Mouse (Mus musculus): ENCODE measurements around the gene Eif4a3. TPM values are rescaled to one million over a fixed set of nuclear protein-coding genes. Genes with fewer than 3 reads are reported as not detected.
A peak's percentile ranks its signal among the peaks of the same experiment; 100 is the strongest.

The Eif4a3 gene
- total and polyA plus RNA-seq, 2 experiments from 2014 or later, result 157 to 212 TPM

DNA sequence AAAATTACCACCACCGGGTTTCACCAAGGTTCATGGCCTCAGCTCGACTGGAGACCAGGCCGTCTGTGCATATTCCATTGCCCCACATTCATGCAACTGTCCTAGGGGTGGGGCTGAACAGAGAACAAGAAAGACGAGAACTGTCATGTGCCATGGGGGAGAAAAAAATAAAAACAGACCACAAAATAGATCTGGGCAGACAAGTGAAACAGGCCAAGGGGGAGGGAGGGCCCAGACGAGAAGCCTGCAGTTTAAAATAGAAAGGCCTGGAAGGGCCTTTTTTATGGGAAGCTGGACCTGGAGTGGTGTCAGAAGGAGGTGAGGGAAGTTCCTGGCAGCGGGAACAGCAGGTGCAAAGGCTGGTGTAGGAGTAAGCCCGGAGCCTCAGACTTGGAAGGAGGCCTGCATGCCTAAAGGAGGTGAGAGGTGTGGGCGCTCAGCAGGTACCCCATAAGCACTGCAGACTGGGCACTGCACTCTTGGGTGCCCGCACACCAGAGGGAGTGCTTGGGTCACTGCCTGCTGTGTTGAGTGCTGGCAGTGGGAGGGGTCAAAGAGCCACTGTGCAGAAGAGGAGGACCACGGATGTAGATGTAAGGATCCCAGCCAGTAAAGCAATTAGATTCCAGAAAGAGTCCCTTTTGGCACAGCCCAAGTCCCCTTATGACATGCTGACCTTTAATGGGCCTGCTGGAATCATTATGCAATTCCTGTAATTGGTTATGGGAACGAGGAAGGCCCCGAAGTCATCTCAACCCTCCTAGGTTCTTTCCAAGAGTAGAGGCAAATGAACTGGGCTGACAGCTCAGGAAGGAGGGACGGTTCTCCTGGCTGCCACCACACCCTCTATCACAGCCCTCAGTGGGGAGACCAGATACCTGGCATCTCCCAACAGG is 7.1 kb upstream of the Eif4a3 start:
- no peak overlapping the region for H3K9ac ChIP-seq (replicated peaks; ENCODE audit: low read depth, low read length)
- H3K4me1 ChIP-seq (ENCODE audit: control insufficient read depth, insufficient read depth), result peaks cover 16% of the 10 kb centered on the region; the same call in 1 of the 2 replicates
- TF ChIP-seq CTCF (IDR thresholded peaks at IDR 0.05; ENCODE audit: low read depth), result no peak
- no peak for TF ChIP-seq EP300 (IDR thresholded peaks at IDR 0.05; ENCODE audit: low read depth)
- no peaks in the 10 kb centered on the region for H3K27me3 ChIP-seq (ENCODE audit: control insufficient read depth, insufficient read depth, low read length)
- no peak overlapping the region for H3K4me2 ChIP-seq (ENCODE audit: low read depth, low read length)
- no peak overlapping the region for H3K4me3 ChIP-seq (ENCODE audit: low read depth, low read length)
- ATAC-seq (ENCODE audit: insufficient read depth, low read depth), result peak; percentile 22
- DNase-seq (ENCODE audit: low spot score), result peak; percentile 21
- 38% methylated on average over 13 of the region's 13 CpGs for WGBS
- no peaks in the 10 kb centered on the region for H3K36me3 ChIP-seq (replicated peaks; ENCODE audit: control insufficient read depth, insufficient read depth, low read length)
- H3K27ac ChIP-seq (ENCODE audit: low read depth), result peak overlapping the region; percentile 76
- H3K9me3 ChIP-seq (replicated peaks; ENCODE audit: control insufficient read depth, low read length), result no peaks in the 10 kb centered on the region

- H3K27ac ChIP-seq (ENCODE audit: low read depth), result no peak overlapping the region
- H3K4me1 ChIP-seq (ENCODE audit: control insufficient read depth, insufficient read depth), result peaks cover 22% of the 10 kb centered on the region
- H3K36me3 ChIP-seq (replicated peaks; ENCODE audit: control insufficient read depth, insufficient read depth, low read length), result no peaks in the 10 kb centered on the region
- no peaks in the 10 kb centered on the region for H3K9me3 ChIP-seq (replicated peaks; ENCODE audit: control insufficient read depth, low read length)
- peak; percentile 37; the same call in 1 of the 2 replicates for ATAC-seq (ENCODE audit: insufficient read depth, low read depth)
- 44% methylated on average over 16 of the region's 16 CpGs for WGBS
- DNase-seq (ENCODE audit: low spot score), result peak; percentile 55
- no peak overlapping the region for H3K9ac ChIP-seq (replicated peaks; ENCODE audit: low read depth, low read length)
- no peaks in the 10 kb centered on the region for H3K27me3 ChIP-seq (ENCODE audit: control insufficient read depth, insufficient read depth, low read length)
- TF ChIP-seq CTCF (IDR thresholded peaks at IDR 0.05; ENCODE audit: low read depth), result peak; percentile 70
- no peak for TF ChIP-seq EP300 (IDR thresholded peaks at IDR 0.05; ENCODE audit: low read depth)
- no peak overlapping the region for H3K4me3 ChIP-seq (ENCODE audit: low read depth, low read length)
- H3K4me2 ChIP-seq (ENCODE audit: low read depth, low read length), result no peak overlapping the region
Observed at GRCm38 (mm10) chr11:119304904-119305712, 5.2 kb upstream of the Eif4a3 start.

GRCm38 (mm10) chr11:119300986-119301385 is 1.1 kb upstream of the Eif4a3 start:
- no peak for DNase-seq (ENCODE audit: low spot score)
- 23% methylated on average over 2 of the region's 2 CpGs for WGBS
- Histone ChIP-seq H3K36me3 (replicated peaks; ENCODE audit: control insufficient read depth, insufficient read depth, low read length) (peaks cover 13% of the 10 kb centered on the region), H3K9me3 (replicated peaks; ENCODE audit: control insufficient read depth, low read length) (no peaks in the 10 kb centered on the region), H3K4me1 (ENCODE audit: control insufficient read depth, insufficient read depth) (peaks cover 21% of the 10 kb centered on the region), H3K4me3 (ENCODE audit: low read depth, low read length) (no peak overlapping the region), H3K27ac (ENCODE audit: low read depth) (no peak overlapping the region), H3K9ac (replicated peaks; ENCODE audit: low read depth, low read length) (no peak overlapping the region; the same call in none of the 2 replicates), H3K27me3 (ENCODE audit: control insufficient read depth, insufficient read depth, low read length) (no peaks in the 10 kb centered on the region), H3K4me2 (ENCODE audit: low read depth, low read length) (no peak overlapping the region)
- TF ChIP-seq CTCF (IDR thresholded peaks at IDR 0.05; ENCODE audit: low read depth), result no peak
- no peak for TF ChIP-seq EP300 (IDR thresholded peaks at IDR 0.05; ENCODE audit: low read depth)
- ATAC-seq (ENCODE audit: insufficient read depth, low read depth), result no peak

DNA sequence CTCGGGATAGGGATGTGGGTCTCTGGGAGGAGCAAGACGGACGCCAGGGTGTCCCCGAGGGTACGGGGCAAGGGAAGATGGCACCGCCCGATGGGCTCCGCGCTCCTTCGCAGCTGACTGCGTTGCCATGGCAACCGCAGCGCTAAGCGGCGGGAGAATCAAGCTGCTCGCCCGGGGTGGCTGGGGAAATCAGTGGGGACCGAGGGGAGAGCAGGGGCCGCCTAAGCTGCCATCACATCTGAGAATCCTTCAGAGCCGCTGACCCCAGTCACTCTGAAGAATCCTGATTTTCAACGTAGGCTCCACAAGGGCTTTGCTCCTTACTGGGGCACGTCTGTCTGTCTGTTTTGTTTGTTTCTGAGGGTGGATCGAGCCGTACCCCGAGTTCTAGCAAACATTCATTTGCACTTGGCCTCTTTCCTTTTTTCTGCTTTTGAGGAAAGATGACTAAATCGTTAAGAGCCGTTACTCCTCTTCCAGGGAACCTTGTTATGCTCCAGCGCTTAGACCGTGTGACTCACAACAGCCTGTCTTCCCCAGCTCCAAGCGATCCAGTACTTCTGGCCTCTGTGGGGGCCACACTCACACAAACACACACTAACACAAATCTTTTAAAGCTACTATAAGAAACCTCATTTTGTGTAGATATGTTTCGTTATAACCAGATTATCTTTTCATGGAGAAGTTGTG is 502 bp upstream of the Eif4a3 start:
- peak overlapping the region; percentile 61 for H3K4me3 ChIP-seq (ENCODE audit: low read depth, low read length)

DNA sequence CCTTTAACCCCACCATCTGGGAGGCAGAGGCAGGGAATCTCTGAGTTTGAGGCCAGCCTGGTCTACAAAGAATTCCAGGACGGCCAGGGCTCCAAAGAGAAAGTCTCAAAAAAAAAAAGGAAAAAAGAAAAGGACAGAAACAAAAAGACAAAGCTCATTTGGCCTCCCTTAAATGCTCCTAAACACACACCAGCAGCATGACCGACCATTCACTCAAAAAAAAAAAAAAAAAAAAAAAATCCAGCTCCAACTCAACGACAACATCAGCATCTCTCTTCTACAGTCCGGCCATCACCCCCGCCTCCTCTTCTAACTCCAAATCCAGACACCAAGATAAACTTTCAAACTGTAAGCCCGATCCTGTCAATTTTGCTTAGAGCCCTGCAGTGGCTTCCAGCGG is 972 bp downstream of the Eif4a3 start:
- H3K36me3 ChIP-seq (replicated peaks; ENCODE audit: control insufficient read depth, insufficient read depth, low read length), result peaks cover 33% of the 10 kb centered on the region
- no peaks in the 10 kb centered on the region for H3K9me3 ChIP-seq (replicated peaks; ENCODE audit: control insufficient read depth, low read length)
- ATAC-seq (ENCODE audit: insufficient read depth, low read depth) (no peak), DNase-seq (ENCODE audit: low spot score) (no peak)
- peaks cover 19% of the 10 kb centered on the region for H3K4me1 ChIP-seq (ENCODE audit: control insufficient read depth, insufficient read depth)
- 7% methylated on average over 7 of the region's 7 CpGs for WGBS
- no peaks in the 10 kb centered on the region for H3K27me3 ChIP-seq (ENCODE audit: control insufficient read depth, insufficient read depth, low read length)
- peak overlapping the region; percentile 66 for H3K9ac ChIP-seq (replicated peaks; ENCODE audit: low read depth, low read length)
- H3K27ac ChIP-seq (ENCODE audit: low read depth), result peak overlapping the region; percentile 87; the same call in 1 of the 2 replicates
- peak overlapping the region; percentile 63 for H3K4me2 ChIP-seq (ENCODE audit: low read depth, low read length)
- peak overlapping the region; percentile 61 for H3K4me3 ChIP-seq (ENCODE audit: low read depth, low read length)
- TF ChIP-seq EP300 (IDR thresholded peaks at IDR 0.05; ENCODE audit: low read depth) (no peak), CTCF (IDR thresholded peaks at IDR 0.05; ENCODE audit: low read depth) (no peak)

More for the DNA sequence above, 502 bp upstream of the Eif4a3 start:
- H3K36me3 ChIP-seq (replicated peaks; ENCODE audit: control insufficient read depth, insufficient read depth, low read length), result peaks cover 19% of the 10 kb centered on the region
- H3K4me1 ChIP-seq (ENCODE audit: control insufficient read depth, insufficient read depth), result peaks cover 19% of the 10 kb centered on the region
- 2% methylated on average over 31 of the region's 31 CpGs for WGBS
- H3K9me3 ChIP-seq (replicated peaks; ENCODE audit: control insufficient read depth, low read length), result no peaks in the 10 kb centered on the region
- peak overlapping the region; percentile 87 for H3K27ac ChIP-seq (ENCODE audit: low read depth)
- H3K9ac ChIP-seq (replicated peaks; ENCODE audit: low read depth, low read length), result peak overlapping the region; percentile 66
- no peaks in the 10 kb centered on the region for H3K27me3 ChIP-seq (ENCODE audit: control insufficient read depth, insufficient read depth, low read length)
- peak overlapping the region; percentile 79 for H3K4me2 ChIP-seq (ENCODE audit: low read depth, low read length)
- TF ChIP-seq CTCF (IDR thresholded peaks at IDR 0.05; ENCODE audit: low read depth), result no peak
- DNase-seq (ENCODE audit: low spot score) (no peak), ATAC-seq (ENCODE audit: insufficient read depth, low read depth) (no peak)
